Mouse (Mus musculus) embryonic fibroblast, embryonic 13.5 days (primary cell): ENCODE data around the gene Rad51b.

Experiments used
- CTCF ChIP-seq: IDR thresholded peaks from 2 replicates; pipeline ENCODE4 v1.5.1; 2011; ENCODE audit warnings: mild to moderate bottlenecking, control low read depth, low read length, moderate library complexity, borderline replicate concordance; ENCODE audit not compliant: insufficient read depth
- POLR2A ChIP-seq: IDR thresholded peaks from 2 replicates; pipeline ENCODE4 v1.6.1; 2011; ENCODE audit warnings: low read depth, mild to moderate bottlenecking, control low read depth, low read length, moderate library complexity

DNA sequence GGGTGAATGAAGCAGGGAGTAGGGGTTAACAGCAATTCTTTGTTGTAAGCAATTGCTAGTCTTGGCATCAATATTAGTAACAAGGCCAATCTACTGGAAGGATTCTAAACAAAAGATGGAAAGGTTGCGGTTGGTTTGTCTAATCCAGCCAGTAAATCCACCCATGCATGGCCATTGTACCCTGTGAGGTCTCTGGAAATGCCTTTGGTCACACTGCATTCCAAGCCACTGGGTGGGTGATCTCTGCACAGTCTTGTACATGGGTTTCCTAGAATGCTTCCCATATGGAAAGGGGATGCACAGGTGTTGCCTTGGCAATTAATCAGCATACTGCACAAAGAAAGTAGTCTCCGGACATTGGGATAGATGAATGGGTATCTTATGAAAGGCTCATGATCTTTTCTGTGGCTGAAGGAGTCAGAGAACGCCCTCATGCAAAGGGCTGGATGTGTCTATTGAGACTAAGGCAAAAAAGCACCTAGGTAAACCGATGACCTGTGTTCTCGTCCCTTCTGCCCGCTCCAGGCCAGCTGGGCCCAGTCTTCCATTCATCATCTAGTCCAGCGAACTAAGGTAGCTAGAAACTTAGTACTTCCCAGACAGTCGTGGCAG lies 312.4 kb downstream of the Rad51b start:
- TF ChIP-seq CTCF (no peak), POLR2A (no peak)
